Mouse (Mus musculus): ENCODE data around the gene Alox12. TPM values are rescaled to one million over a fixed set of nuclear protein-coding genes. Genes with fewer than 3 reads are reported as not detected.

Alox12 gene
- polyA plus RNA-seq, 1 experiment from 2014 or later: 3.9 TPM

DNA sequence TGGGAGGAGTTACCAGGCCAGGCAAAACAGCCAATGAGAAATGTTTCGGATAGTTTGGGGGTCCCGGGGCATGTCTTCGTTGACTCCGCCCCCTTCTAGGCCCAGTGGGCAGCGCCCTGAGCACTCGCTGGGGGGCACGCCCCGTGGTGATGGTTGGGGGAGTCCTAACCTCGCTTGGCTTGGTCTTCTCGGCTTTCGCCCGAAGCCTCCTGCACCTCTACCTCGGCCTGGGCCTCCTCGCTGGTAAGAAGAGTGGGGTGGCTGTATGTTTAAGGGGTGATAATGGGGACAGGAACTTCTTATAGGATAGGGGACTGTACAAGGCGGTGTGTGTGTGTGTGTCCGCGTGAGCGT lies 40.3 kb downstream of the Alox12 start:
- H3K9me3 ChIP-seq: no peaks in the 10 kb centered on the region
- peak overlapping the region; percentile 54 for H3K4me3 ChIP-seq
- H3K27ac ChIP-seq (replicated peaks): no peak overlapping the region
- peaks cover 13% of the 10 kb centered on the region for H3K36me3 ChIP-seq (replicated peaks)
- WGBS: 7% methylated on average over 18 of the region's 18 CpGs
- H3K27me3 ChIP-seq (replicated peaks; ENCODE audit: low read depth, poor library complexity, severe bottlenecking): peaks cover 82% of the 10 kb centered on the region
- DNase-seq (ENCODE audit: low spot score): no peak
- H3K4me1 ChIP-seq: peaks cover 35% of the 10 kb centered on the region

DNA sequence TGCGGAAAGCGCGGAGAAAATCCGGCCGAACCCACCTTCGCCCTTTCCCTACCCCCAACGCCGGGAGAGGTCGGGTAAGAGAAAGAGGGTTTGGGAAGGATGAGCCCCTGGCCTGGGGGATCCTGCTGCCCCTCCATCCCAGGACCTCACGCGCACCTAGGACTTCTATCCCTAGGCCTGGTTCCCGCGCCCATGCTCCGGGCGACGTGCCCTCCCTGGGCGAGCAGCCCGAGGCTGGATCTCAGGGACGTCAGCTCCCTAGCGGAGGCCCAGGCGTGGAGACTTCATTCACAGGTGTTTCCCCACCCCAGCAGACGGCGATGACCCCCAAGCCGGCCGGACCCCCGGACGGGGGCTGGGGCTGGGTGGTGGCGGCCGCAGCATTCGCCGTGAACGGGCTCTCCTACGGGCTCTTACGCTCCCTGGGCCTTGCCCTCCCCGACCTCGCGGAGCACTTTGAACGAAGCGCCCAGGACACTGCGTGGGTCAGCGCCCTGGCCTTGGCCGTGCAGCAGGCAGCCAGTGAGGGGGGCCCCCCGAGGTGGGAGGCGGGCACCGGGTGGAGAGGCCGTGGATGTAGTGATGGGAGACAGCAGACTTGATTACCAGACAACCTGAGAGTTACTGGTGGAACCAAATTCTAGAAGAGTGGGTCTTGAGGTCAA lies 40.8 kb downstream of the Alox12 start:
- Histone ChIP-seq H3K4me3 (peak overlapping the region; percentile 54), H3K4me1 (peaks cover 31% of the 10 kb centered on the region), H3K27ac (replicated peaks) (0 out of 2 replicates have a peak overlapping the region, but pooled peaks have one; percentile 26), H3K9me3 (no peaks in the 10 kb centered on the region), H3K27me3 (replicated peaks; ENCODE audit: low read depth, poor library complexity, severe bottlenecking) (peaks cover 76% of the 10 kb centered on the region), H3K36me3 (replicated peaks) (peaks cover 13% of the 10 kb centered on the region)
- DNase-seq (ENCODE audit: low spot score): peak; percentile 52
- WGBS: under 1% methylated on average over 46 of the region's 46 CpGs

- Histone ChIP-seq H3K36me3 (replicated peaks) (peaks cover 13% of the 10 kb centered on the region), H3K27ac (replicated peaks) (no peak overlapping the region), H3K4me1 (peaks cover 25% of the 10 kb centered on the region), H3K27me3 (replicated peaks; ENCODE audit: low read depth, poor library complexity, severe bottlenecking) (peaks cover 71% of the 10 kb centered on the region), H3K4me3 (peak overlapping the region; percentile 54), H3K9me3 (no peaks in the 10 kb centered on the region)
- 6% methylated on average over 26 of the region's 26 CpGs for WGBS
- DNase-seq (ENCODE audit: low spot score): no peak
Measured at GRCm38 (mm10) chr11:70213736-70214135, 41.4 kb downstream of the Alox12 start.

GRCm38 (mm10) chr11:70212896-70213295 lies 42.3 kb downstream of the Alox12 start:
- Histone ChIP-seq H3K4me1 (peaks cover 22% of the 10 kb centered on the region), H3K4me3 (no peak overlapping the region), H3K36me3 (replicated peaks) (peaks cover 11% of the 10 kb centered on the region), H3K27me3 (replicated peaks; ENCODE audit: low read depth, poor library complexity, severe bottlenecking) (peaks cover 63% of the 10 kb centered on the region), H3K27ac (replicated peaks) (no peak overlapping the region), H3K9me3 (no peaks in the 10 kb centered on the region)
- peak; percentile 59 for DNase-seq (ENCODE audit: low spot score)
- 16% methylated on average over 9 of the region's 9 CpGs for WGBS

DNA sequence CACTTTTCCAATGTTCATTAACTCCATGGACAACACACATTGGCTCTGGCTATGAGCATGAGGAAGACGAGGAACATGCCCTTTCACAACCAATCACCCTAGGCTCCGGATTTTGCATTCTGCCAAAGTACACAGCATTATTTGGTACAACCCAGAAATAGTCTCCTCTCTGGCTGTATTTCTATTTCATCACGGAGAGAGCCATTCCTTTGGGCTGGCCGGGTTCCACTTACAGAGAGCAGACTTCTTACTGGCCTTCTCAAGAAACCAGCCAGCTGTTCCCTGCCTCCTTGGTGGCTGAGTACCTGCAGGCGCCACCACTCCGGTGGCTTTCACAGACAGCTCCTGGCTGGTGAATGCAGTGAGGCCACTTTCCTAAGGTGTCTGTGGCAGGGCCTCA lies 42.7 kb downstream of the Alox12 start, which contains the start of gene Slc16a11:
Gene Slc16a11 (plus strand): TSS at position 330 of the 400 bp plus-strand sequence.
- Histone ChIP-seq H3K4me3 (peak within 1 kb of the TSS; percentile 54), H3K4me1 (peaks cover 22% of the 10 kb centered on the region), H3K9me3 (no peaks in the 10 kb centered on the region), H3K36me3 (replicated peaks) (peaks cover 6% of the 10 kb centered on the region), H3K27me3 (replicated peaks; ENCODE audit: low read depth, poor library complexity, severe bottlenecking) (peaks cover 58% of the 10 kb centered on the region), H3K27ac (replicated peaks) (no peak within 1 kb of the TSS)
- WGBS: 64% methylated on average over 6 of the region's 6 CpGs
- no peak for DNase-seq (ENCODE audit: low spot score)

DNA sequence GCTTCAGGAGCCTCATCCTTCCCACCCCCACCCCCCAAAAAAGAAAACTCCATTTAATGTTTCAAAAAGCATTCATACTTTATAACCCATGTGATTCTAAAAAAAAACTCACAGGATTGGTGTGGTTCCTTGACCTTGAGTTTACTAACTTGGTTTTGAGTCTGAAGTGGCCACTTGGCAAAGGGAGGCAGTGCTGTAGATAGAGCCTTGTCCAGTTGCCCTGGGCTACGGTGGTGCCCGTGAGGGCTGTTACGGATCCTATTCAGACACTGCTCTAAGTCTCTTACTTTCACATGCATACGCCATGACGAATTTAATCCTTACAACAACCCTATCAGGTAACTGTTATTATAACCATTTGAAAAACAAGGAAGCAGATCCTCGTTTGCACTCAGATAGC lies 43.2 kb downstream of the Alox12 start:
- 0 out of 2 replicates have a peak, but pooled peaks cover 2% of the 10 kb centered on the region for H3K36me3 ChIP-seq (replicated peaks)
- 81% methylated on average over 6 of the region's 6 CpGs for WGBS
- DNase-seq (ENCODE audit: low spot score): no peak
- no peak overlapping the region for H3K27ac ChIP-seq (replicated peaks)
- H3K4me1 ChIP-seq: peaks cover 22% of the 10 kb centered on the region
- H3K27me3 ChIP-seq (replicated peaks; ENCODE audit: low read depth, poor library complexity, severe bottlenecking): peaks cover 54% of the 10 kb centered on the region
- H3K4me3 ChIP-seq: no peak overlapping the region
- no peaks in the 10 kb centered on the region for H3K9me3 ChIP-seq

DNA sequence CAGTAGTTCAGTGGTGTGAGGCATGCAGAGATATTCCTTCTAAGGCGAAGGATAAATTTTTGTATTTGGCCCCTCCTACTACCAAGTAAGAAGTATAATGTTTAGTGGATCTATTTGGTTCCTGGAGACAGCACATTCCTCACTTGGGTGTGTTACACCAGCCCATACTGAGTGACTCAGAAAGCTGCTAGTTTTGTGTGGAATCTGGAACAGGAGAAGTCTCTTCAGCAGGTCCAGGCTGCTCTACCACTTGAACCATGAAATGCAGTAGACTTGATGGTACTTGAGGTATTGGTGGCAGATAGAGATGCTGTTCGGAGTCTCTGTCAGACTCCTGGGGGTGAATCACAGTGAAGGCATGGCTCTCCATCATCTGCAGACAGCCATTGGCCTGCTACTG lies 44.5 kb downstream of the Alox12 start:
- no peaks in the 10 kb centered on the region for H3K36me3 ChIP-seq (replicated peaks)
- H3K4me1 ChIP-seq: peaks cover 22% of the 10 kb centered on the region
- 94% methylated on average over 2 of the region's 2 CpGs for WGBS
- H3K4me3 ChIP-seq: no peak overlapping the region
- H3K27ac ChIP-seq (replicated peaks): no peak overlapping the region
- peaks cover 50% of the 10 kb centered on the region for H3K27me3 ChIP-seq (replicated peaks; ENCODE audit: low read depth, poor library complexity, severe bottlenecking)
- H3K9me3 ChIP-seq: no peaks in the 10 kb centered on the region
- no peak for DNase-seq (ENCODE audit: low spot score)

GRCm38 (mm10) chr11:70208778-70209388 lies 46.3 kb downstream of the Alox12 start:
- WGBS: 78% methylated on average over 5 of the region's 5 CpGs
- no peaks in the 10 kb centered on the region for H3K9me3 ChIP-seq

DNA sequence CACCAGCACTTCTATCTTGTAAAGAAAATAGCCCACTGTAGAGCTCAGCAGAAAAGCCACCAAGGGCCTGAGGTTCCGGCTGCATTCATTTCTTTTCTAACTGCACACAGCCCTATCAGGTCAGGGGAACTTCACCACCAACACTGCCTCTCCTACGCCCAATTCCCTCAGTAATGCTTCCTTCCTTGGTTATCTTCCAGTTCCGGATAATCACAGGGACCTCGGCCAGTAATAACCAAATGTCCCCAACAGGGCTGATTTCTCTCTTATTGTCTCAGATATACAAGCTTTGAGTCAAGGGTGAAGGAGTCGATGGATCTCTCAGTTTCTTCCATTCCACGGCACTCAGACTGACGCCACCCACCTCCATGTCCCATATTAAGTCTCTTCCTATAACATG lies 47.9 kb downstream of the Alox12 start:
- 86% methylated on average over 7 of the region's 7 CpGs for WGBS
- Histone ChIP-seq H3K27ac (replicated peaks) (no peak overlapping the region), H3K9me3 (no peaks in the 10 kb centered on the region), H3K27me3 (replicated peaks; ENCODE audit: low read depth, poor library complexity, severe bottlenecking) (peaks cover 19% of the 10 kb centered on the region), H3K4me3 (no peak overlapping the region), H3K4me1 (no peaks in the 10 kb centered on the region), H3K36me3 (replicated peaks) (no peaks in the 10 kb centered on the region)
- DNase-seq (ENCODE audit: low spot score): no peak

More at GRCm38 (mm10) chr11:70208778-70209388, 46.3 kb downstream of the Alox12 start:
- Histone ChIP-seq H3K27ac (replicated peaks) (no peak overlapping the region), H3K36me3 (replicated peaks) (no peaks in the 10 kb centered on the region), H3K4me1 (peaks cover 4% of the 10 kb centered on the region), H3K27me3 (replicated peaks; ENCODE audit: low read depth, poor library complexity, severe bottlenecking) (peaks cover 35% of the 10 kb centered on the region), H3K4me3 (no peak overlapping the region)
- no peak for DNase-seq (ENCODE audit: low spot score)

GRCm38 (mm10) chr11:70206801-70207200 lies 48.4 kb downstream of the Alox12 start:
- Histone ChIP-seq H3K9me3 (no peaks in the 10 kb centered on the region), H3K4me1 (no peaks in the 10 kb centered on the region), H3K4me3 (no peak overlapping the region), H3K36me3 (replicated peaks) (no peaks in the 10 kb centered on the region), H3K27me3 (replicated peaks; ENCODE audit: low read depth, poor library complexity, severe bottlenecking) (peaks cover 14% of the 10 kb centered on the region; the same call in 1 of the 2 replicates), H3K27ac (replicated peaks) (no peak overlapping the region)
- WGBS: 78% methylated on average over 2 of the region's 2 CpGs
- no peak for DNase-seq (ENCODE audit: low spot score)

- 35% methylated on average over 5 of the region's 5 CpGs for WGBS
- Histone ChIP-seq H3K9me3 (no peaks in the 10 kb centered on the region), H3K27me3 (replicated peaks; ENCODE audit: low read depth, poor library complexity, severe bottlenecking) (0 out of 2 replicates have a peak, but pooled peaks cover 11% of the 10 kb centered on the region), H3K4me3 (no peak overlapping the region), H3K4me1 (peaks cover 15% of the 10 kb centered on the region), H3K27ac (replicated peaks) (no peak overlapping the region), H3K36me3 (replicated peaks) (no peaks in the 10 kb centered on the region)
- peak; percentile 85 for DNase-seq (ENCODE audit: low spot score)
Measured at GRCm38 (mm10) chr11:70201691-70202090, 53.5 kb downstream of the Alox12 start.

GRCm38 (mm10) chr11:70200036-70200608 lies 55.0 kb downstream of the Alox12 start:
- no peaks in the 10 kb centered on the region for H3K27me3 ChIP-seq (replicated peaks; ENCODE audit: low read depth, poor library complexity, severe bottlenecking)
- 84% methylated on average over 5 of the region's 5 CpGs for WGBS
- H3K36me3 ChIP-seq (replicated peaks): no peaks in the 10 kb centered on the region
- no peak overlapping the region for H3K4me3 ChIP-seq
- peaks cover 15% of the 10 kb centered on the region for H3K4me1 ChIP-seq
- H3K9me3 ChIP-seq: no peaks in the 10 kb centered on the region
- no peak for DNase-seq (ENCODE audit: low spot score)
- no peak overlapping the region for H3K27ac ChIP-seq (replicated peaks)

DNA sequence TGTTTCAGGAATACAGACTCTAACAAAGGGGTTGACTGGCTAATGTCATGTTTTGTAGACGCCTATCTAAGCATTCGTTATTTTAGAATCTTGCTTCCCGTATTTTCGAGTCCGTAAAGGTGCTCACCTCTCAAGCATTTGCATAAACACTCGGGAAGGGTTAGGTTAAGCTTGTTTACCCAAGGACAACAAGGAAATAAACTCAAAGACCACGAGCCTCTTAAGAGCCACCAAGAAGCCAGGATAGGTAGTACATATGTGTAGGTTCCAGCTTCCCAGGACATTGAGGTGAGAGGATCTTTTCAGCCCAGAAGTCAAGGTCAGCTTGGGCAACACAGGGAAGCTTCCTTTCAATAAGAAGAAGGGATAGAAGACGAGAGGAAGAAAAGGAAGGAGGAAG lies 56.0 kb downstream of the Alox12 start:
- Histone ChIP-seq H3K9me3 (no peaks in the 10 kb centered on the region), H3K27me3 (replicated peaks; ENCODE audit: low read depth, poor library complexity, severe bottlenecking) (no peaks in the 10 kb centered on the region), H3K36me3 (replicated peaks) (no peaks in the 10 kb centered on the region), H3K27ac (replicated peaks) (no peak overlapping the region), H3K4me3 (no peak overlapping the region), H3K4me1 (peaks cover 15% of the 10 kb centered on the region)
- 84% methylated on average over 8 of the region's 8 CpGs for WGBS
- no peak for DNase-seq (ENCODE audit: low spot score)
